Mouse (Mus musculus) MEL (cell line): ENCODE measurements at regions not wholly inside any gene's neighbourhood (a gene's known extent, or its start where the extent isn't known, plus 50 kb on each side); places are given as distances from the start of the nearest gene placed in this dataset.

ENCODE experiments used
- DNase-seq: peaks from one replicate; pipeline ENCODE4 v3.0.0; 2011; ENCODE audit warnings: low read depth, low spot score
- H3K27ac ChIP-seq: 2 replicates; pipeline ENCODE4 v1.5.1; 2012; ENCODE audit warnings: low read depth, mild to moderate bottlenecking, control low read depth, low read length, moderate library complexity; ENCODE audit not compliant: control insufficient read depth
- H3K27me3 ChIP-seq, 2 experiments: fragments of 150-350 bp in 1 of 2; sonication (generic) in 1 of 2; 2 replicates each; pipeline ENCODE4 v1.6.1; 2012; ENCODE audit warnings: low read length in 2 of 2, mild to moderate bottlenecking in 2 of 2, improper control_type of control experiment in 1 of 2, moderate library complexity in 1 of 2; ENCODE audit not compliant: insufficient read depth in 2 of 2, control insufficient read depth in 1 of 2
- H3K36me3 ChIP-seq, 2 experiments: 2 replicates each; pipeline ENCODE4 v1.6.1; 2012 to 2014; ENCODE audit warnings: low read length in 2 of 2, improper control_type of control experiment in 1 of 2, inconsistent platforms in 1 of 2, mild to moderate bottlenecking in 1 of 2; ENCODE audit not compliant: insufficient read depth in 2 of 2, control insufficient read depth in 1 of 2
- H3K4me1 ChIP-seq, 2 experiments: fragments of 150-350 bp in 1 of 2; sonication (generic) in 1 of 2; 2 replicates each; pipeline ENCODE4 v1.6.1; 2012; ENCODE audit warnings: low read length in 2 of 2, improper control_type of control experiment in 1 of 2, mild to moderate bottlenecking in 1 of 2; ENCODE audit not compliant: insufficient read depth in 2 of 2, control insufficient read depth in 1 of 2
- H3K4me3 ChIP-seq, 2 experiments: fragments of 150-350 bp in 1 of 2; sonication (generic) in 1 of 2; 2 replicates each; pipeline ENCODE4 v1.5.1; 2012; ENCODE audit warnings: low read depth in 2 of 2, low read length in 2 of 2, mild to moderate bottlenecking in 2 of 2, moderate library complexity in 2 of 2, control low read depth in 1 of 2, improper control_type of control experiment in 1 of 2; ENCODE audit not compliant: control insufficient read depth in 1 of 2, insufficient read depth in 1 of 2
- H3K79me2 ChIP-seq: 2 replicates; pipeline ENCODE4 v1.6.1; 2012; ENCODE audit warnings: mild to moderate bottlenecking, low read length, moderate library complexity; ENCODE audit not compliant: control insufficient read depth, poor library complexity, insufficient read depth
- H3K9ac ChIP-seq: 2 replicates; pipeline ENCODE4 v1.6.1; 2012; ENCODE audit warnings: low read depth, mild to moderate bottlenecking, control low read depth, low read length, moderate library complexity; ENCODE audit not compliant: control insufficient read depth, poor library complexity, severe bottlenecking
- H3K9me3 ChIP-seq: fragments of 150-350 bp; sonication (generic); replicated peaks from 2 replicates; pipeline ENCODE4 v1.6.1; 2012; ENCODE audit warnings: mild to moderate bottlenecking, low read length, improper control_type of control experiment, moderate library complexity; ENCODE audit not compliant: insufficient read depth
- BHLHE40 ChIP-seq: IDR thresholded peaks from 2 replicates; pipeline ENCODE4 v1.6.1; 2012; ENCODE audit warnings: low read depth, mild to moderate bottlenecking, inconsistent platforms, low read length, improper control_type of control experiment, borderline replicate concordance
- CHD2 ChIP-seq: IDR thresholded peaks from 2 replicates; pipeline ENCODE4 v1.6.1; 2011; ENCODE audit warnings: low read length, improper control_type of control experiment
- CTCF ChIP-seq, 3 experiments: IDR thresholded peaks in 2 of 3; conservative IDR thresholded peaks in 1 of 3; 2 replicates each; pipeline ENCODE4 v1.5.1; 2011 to 2012; ENCODE audit warnings: low read length in 3 of 3, low read depth in 2 of 3, mild to moderate bottlenecking in 2 of 3, improper control_type of control experiment in 1 of 3, inconsistent platforms in 1 of 3, mixed read lengths in 1 of 3, moderate library complexity in 1 of 3; ENCODE audit not compliant: control insufficient read depth in 1 of 3, insufficient read depth in 1 of 3, poor library complexity in 1 of 3, severe bottlenecking in 1 of 3
- E2F4 ChIP-seq: IDR thresholded peaks from 2 replicates; pipeline ENCODE4 v1.6.1; 2011; ENCODE audit warnings: low read depth, low read length, improper control_type of control experiment, borderline replicate concordance
- ETS1 ChIP-seq: IDR thresholded peaks from 2 replicates; pipeline ENCODE4 v1.6.1; 2012; ENCODE audit warnings: low read depth, mild to moderate bottlenecking, inconsistent platforms, low read length, improper control_type of control experiment, moderate library complexity
- MAFK ChIP-seq: IDR thresholded peaks from 2 replicates; pipeline ENCODE4 v1.6.1; 2011; ENCODE audit warnings: low read depth, mild to moderate bottlenecking, low read length, improper control_type of control experiment, borderline replicate concordance
- MAX ChIP-seq: IDR thresholded peaks from 2 replicates; pipeline ENCODE4 v1.6.1; 2011; ENCODE audit warnings: low read length, improper control_type of control experiment
- MYB ChIP-seq: IDR thresholded peaks from 2 replicates; pipeline ENCODE4 v1.6.1; 2011; ENCODE audit warnings: mild to moderate bottlenecking, low read depth, low read length, improper control_type of control experiment
- NRF1 ChIP-seq: IDR thresholded peaks from 2 replicates; pipeline ENCODE4 v1.6.1; 2014; ENCODE audit warnings: low read depth, mild to moderate bottlenecking, inconsistent platforms, low read length, improper control_type of control experiment, moderate library complexity; ENCODE audit not compliant: poor library complexity, insufficient read depth, severe bottlenecking
- POLR2A ChIP-seq, 2 experiments: IDR thresholded peaks; 2 replicates each; pipeline ENCODE4 v1.6.1; 2011 to 2012; ENCODE audit warnings: low read length in 2 of 2, mild to moderate bottlenecking in 2 of 2, control low read depth in 1 of 2, improper control_type of control experiment in 1 of 2, low read depth in 1 of 2, moderate library complexity in 1 of 2; ENCODE audit not compliant: control insufficient read depth in 1 of 2, insufficient read depth in 1 of 2, poor library complexity in 1 of 2
- RAD21 ChIP-seq: IDR thresholded peaks from 2 replicates; pipeline ENCODE4 v1.6.1; 2011; ENCODE audit warnings: mild to moderate bottlenecking, low read depth, low read length, improper control_type of control experiment
- SMC3 ChIP-seq: IDR thresholded peaks from 2 replicates; pipeline ENCODE4 v1.6.1; 2011; ENCODE audit warnings: low read depth, low read length, improper control_type of control experiment
- TBP ChIP-seq: IDR thresholded peaks from 2 replicates; pipeline ENCODE4 v1.8.0; 2011; ENCODE audit warnings: low read depth, low read length, improper control_type of control experiment
- TCF12 ChIP-seq: IDR thresholded peaks from 2 replicates; pipeline ENCODE4 v1.6.1; 2014; ENCODE audit warnings: low read depth, mild to moderate bottlenecking, inconsistent platforms, low read length, improper control_type of control experiment, moderate library complexity
- UBTF ChIP-seq: IDR thresholded peaks from 2 replicates; pipeline ENCODE4 v1.6.1; 2012; ENCODE audit warnings: low read depth, mild to moderate bottlenecking, inconsistent platforms, low read length, improper control_type of control experiment, moderate library complexity, borderline replicate concordance; ENCODE audit not compliant: insufficient read depth
- USF1 ChIP-seq: IDR thresholded peaks from 2 replicates; pipeline ENCODE4 v1.6.1; 2014; ENCODE audit warnings: low read depth, mild to moderate bottlenecking, inconsistent platforms, low read length, improper control_type of control experiment, moderate library complexity
- USF2 ChIP-seq, 2 experiments: IDR thresholded peaks; 2 replicates each; pipeline ENCODE4 v1.6.1; 2011 to 2012; ENCODE audit warnings: improper control_type of control experiment in 2 of 2, low read length in 2 of 2, borderline replicate concordance in 1 of 2, inconsistent platforms in 1 of 2, low read depth in 1 of 2, mild to moderate bottlenecking in 1 of 2; ENCODE audit not compliant: insufficient read depth in 1 of 2
- ZMIZ1 ChIP-seq: IDR thresholded peaks from 2 replicates; pipeline ENCODE4 v1.6.1; 2012; ENCODE audit warnings: low read depth, mild to moderate bottlenecking, inconsistent platforms, low read length, improper control_type of control experiment, moderate library complexity
- ZNF384 ChIP-seq: IDR thresholded peaks from 2 replicates; pipeline ENCODE4 v1.6.1; 2012; ENCODE audit warnings: low read depth, mild to moderate bottlenecking, inconsistent platforms, low read length, improper control_type of control experiment

GRCm38 (mm10) chr4:64500635-64501395 lies 454.0 kb upstream of the Tnc start:
- Histone ChIP-seq H3K4me3 (no peak overlapping the region), H3K36me3 (no peaks in the 10 kb centered on the region), H3K9me3 (no peaks in the 10 kb centered on the region), H3K4me1 (no peaks in the 10 kb centered on the region), H3K9ac (no peak overlapping the region), H3K27ac (no peak overlapping the region), H3K79me2 (no peaks in the 10 kb centered on the region), H3K27me3 (no peaks in the 10 kb centered on the region)
- no peak for TF ChIP-seq POLR2A (IDR thresholded peaks at IDR 0.05; ENCODE audit: control insufficient read depth in 1 of 2, insufficient read depth in 1 of 2, low read depth in 1 of 2, low read length in 2 of 2, poor library complexity in 1 of 2)
- no peak for TF ChIP-seq USF2 (IDR thresholded peaks at IDR 0.05; ENCODE audit: borderline replicate concordance in 1 of 2, insufficient read depth in 1 of 2, low read depth in 1 of 2, low read length in 2 of 2)
- TF ChIP-seq E2F4 = no peak
- no peak for DNase-seq

- H3K9ac ChIP-seq = no peak overlapping the region
- TF ChIP-seq SMC3 (peak; percentile 17; the same call in 1 of the 2 replicates), ETS1 (no peak), RAD21 (peak; percentile 20), UBTF (no peak)
- no peaks in the 10 kb centered on the region for H3K36me3 ChIP-seq
- DNase-seq = peak; percentile 3
- H3K27ac ChIP-seq = no peak overlapping the region
- H3K79me2 ChIP-seq = no peaks in the 10 kb centered on the region
- H3K27me3 ChIP-seq = no peaks in the 10 kb centered on the region
- H3K4me3 ChIP-seq = no peak overlapping the region
- no peaks in the 10 kb centered on the region for H3K4me1 ChIP-seq
- no peaks in the 10 kb centered on the region for H3K9me3 ChIP-seq
Measured at GRCm38 (mm10) chr4:64521883-64522282, 475.1 kb upstream of the Tnc start.

GRCm38 (mm10) chr4:64527724-64528332 lies 481.0 kb upstream of the Tnc start:
- Histone ChIP-seq H3K9me3 (no peaks in the 10 kb centered on the region), H3K79me2 (no peaks in the 10 kb centered on the region)
- TF ChIP-seq ZNF384 = no peak
- TF ChIP-seq NRF1 = no peak
- TF ChIP-seq CHD2 = no peak
- TF ChIP-seq UBTF = no peak
- TF ChIP-seq MAFK = no peak
- no peak for TF ChIP-seq SMC3
- no peak for TF ChIP-seq MYB
- TF ChIP-seq USF1 = no peak
- TF ChIP-seq ZMIZ1 = no peak
- TF ChIP-seq MAX = no peak
- no peak for TF ChIP-seq TBP
- TF ChIP-seq BHLHE40 = no peak
- no peak for TF ChIP-seq TCF12
- TF ChIP-seq CTCF (IDR thresholded peaks at IDR 0.05 in 2 of 3, conservative IDR thresholded peaks at IDR 0.05 in 1 of 3; ENCODE audit: control insufficient read depth in 1 of 3, insufficient read depth in 1 of 3, low read depth in 2 of 3, low read length in 3 of 3, poor library complexity in 1 of 3, severe bottlenecking in 1 of 3) = no peak
- TF ChIP-seq, all 39 proteins: peak for 0
- Histone ChIP-seq H3K27ac (no peak overlapping the region), H3K36me3 (no peaks in the 10 kb centered on the region), H3K4me3 (no peak overlapping the region), H3K9ac (no peak overlapping the region), H3K4me1 (no peaks in the 10 kb centered on the region), H3K27me3 (no peaks in the 10 kb centered on the region)
- no peak for DNase-seq
